Mouse (Mus musculus) lung, adult 18-20 months (tissue): ENCODE data around the gene Mipep.

Experiments used
- DNase-seq, 2 experiments: peaks; one replicate each; pipeline ENCODE4 v3.0.0; 2022; ENCODE audit warnings: mixed read lengths in 2 of 2

Gene Mipep

DNA sequence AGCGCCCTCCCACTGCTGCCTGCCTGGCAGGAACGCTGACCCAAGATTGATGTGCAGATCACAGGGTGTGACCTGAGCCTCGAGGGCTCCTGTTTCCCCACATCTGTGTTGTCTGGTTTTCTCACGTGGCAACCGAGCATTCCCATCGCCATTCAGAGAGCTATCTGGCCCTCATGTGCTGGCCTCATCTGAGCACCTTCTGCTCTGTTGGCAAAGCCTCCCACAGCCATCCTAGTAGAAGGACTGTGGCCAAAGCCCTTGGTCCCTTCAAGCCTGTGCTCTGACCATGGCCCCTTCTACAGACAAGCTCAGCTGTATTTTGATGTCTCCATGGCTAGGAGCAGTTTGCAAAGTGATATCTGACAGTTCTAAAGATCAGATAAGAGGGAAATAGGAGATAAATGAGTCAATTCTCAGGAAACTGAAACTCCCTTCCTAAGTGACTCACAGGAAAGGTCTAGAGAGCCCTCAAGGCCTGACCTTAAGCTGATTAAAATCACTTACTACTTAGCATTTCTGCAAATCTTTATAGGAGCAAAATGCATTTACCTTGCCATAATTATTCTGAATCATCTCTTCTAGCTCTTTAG lies 101.1 kb downstream of the Mipep start:
- no peak for DNase-seq

DNA sequence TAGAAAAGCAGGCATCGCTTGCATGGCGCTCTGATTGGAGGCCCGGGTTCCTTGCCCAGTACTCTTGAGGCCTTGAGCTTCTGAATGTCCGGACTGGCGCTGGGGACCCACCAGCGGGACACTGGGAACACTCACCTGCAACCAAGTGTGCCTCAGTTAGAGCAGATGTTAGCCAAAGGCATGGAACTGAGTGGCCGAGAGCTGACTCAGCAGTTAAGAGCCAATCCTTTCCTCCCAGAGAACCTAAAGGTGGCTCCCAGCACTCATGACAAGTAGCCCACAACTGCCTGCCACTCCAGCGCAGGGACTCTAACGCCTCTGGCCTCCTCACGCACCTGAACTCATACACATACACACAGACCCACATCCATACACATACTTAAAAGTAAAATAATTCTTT lies 109.5 kb downstream of the Mipep start:
- no peak for DNase-seq

DNA sequence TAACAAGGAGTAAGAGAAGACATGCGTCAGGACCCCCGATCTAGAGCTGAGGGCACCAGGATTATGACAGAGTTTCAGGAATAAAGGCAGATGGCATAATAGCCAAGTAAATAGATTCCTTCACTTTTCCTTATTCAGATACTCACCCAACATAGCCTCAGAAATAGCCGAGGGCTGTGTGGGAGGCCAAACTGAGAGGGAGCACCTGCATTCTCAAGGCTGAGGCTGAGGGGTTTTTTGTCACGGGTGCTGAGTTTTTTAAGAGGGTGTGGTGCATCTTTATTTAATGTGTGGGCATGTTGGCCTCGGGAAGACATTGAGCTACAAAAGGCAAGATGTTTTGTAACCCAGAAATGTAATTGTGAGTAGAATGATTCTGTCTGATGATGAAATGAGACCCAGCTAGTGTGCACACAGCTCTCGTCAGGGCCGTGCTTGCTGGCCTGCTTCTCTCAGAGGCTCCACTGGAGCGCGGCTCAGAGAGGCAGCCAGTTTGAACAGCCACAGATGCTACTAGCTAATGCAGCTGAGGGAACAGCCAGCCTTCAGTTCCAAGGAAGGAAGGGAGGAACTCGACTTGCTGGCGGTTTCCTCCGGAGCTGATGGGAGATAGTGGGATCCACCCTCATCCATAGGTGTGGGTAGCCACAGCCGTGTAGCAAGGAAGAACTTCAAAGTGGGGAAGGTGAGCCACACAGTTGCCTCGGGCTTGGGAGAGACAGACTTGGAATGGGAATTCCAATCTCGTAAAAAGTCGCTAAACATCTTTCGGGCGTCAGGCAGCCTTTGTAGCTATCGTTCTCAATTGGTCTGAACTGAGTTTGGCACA lies 111.0 kb downstream of the Mipep start:
- DNase-seq, result peak in 1 of 2 experiments; percentile 36

DNA sequence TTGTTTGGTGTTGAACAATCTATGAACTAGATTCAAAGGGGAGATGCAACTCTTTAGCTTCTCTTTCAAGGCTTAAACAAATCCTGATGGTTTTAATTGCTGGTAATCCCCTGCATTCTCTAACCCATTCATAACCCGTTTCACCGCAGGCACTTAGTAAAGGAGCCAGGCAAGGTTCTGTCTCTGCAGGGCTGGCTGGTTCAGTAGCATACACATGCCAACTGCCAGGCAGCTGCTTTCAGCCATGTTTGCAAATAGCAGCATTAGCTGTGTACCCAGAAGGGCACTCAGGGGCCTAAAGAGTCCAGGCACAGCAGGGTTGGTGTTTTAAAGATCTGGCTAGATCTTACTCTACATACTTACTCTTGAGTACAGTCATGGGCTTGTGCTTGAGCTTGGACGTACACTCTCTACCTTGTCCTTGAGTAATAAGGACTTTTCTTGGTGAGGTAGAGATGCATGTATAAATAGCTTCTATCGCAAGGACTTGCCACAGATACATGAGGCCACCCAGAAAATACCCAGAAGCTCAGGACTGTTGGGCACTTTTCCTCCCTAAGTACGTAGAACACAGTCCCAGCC lies 113.8 kb downstream of the Mipep start:
- DNase-seq, result no peak

DNA sequence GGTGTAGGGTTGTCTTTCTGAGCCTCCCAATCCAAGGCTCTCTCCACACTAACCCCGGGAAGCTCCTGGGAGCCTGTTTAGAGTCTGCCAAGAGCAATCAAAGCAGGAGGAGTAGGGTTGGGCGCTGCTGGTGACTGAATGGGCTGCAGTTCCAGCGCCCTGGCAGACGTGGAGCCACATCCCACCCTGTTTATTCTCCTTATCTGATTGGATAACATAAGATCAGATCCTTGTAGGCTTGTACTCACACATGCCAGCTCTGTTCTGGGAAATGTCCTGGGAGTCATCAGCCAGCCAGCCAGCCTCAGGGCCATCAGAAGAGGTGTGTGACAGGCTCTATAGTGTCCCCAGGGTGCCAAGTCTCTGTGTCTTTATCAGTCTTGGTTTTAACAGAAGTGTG lies 120.1 kb downstream of the Mipep start:
- DNase-seq, result no peak

DNA sequence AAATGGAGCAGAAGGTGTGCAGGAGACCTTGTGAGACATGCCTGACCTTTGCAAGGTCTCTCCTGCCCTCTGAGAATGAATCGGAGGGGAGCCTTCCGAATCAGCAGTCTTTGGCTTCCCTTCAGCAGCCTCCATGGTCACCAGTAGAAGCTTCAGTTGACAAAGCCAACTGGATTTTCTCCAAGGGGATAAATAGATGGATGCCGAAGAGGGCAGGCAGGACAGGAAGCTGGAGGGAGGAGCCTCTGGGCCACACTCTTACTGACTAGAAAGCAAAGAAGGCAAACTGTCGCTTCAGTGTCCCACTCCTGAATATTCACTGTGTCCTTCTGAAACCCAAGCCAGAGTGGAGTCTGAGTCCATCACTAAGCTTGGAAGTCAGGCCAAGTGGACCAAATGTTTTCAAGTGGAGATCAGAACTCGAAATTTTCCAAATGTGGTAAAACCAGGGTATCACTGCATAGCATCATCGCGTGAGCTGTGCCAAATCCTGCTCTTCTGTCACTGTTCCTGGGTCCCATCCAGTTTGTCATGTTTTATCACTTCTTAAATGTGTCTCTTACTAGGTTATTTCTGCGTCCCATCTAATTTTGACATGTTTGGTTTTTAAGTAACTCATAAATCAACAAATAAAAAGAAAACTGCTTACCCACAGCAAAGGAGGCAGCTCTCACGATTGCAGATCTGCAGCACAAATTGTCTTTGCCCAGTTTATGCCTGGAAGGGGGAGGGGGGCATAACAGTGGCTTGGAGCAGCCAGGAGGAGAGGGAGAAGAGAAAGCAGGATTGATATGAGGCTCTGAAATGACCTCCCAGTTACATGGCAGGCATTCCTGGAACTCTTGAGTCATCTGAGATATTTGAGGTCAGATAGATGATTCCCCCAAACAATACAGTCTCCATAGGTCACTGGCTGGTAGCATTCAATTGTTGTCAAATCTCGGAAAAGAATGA lies 122.3 kb downstream of the Mipep start:
- no peak for DNase-seq

DNA sequence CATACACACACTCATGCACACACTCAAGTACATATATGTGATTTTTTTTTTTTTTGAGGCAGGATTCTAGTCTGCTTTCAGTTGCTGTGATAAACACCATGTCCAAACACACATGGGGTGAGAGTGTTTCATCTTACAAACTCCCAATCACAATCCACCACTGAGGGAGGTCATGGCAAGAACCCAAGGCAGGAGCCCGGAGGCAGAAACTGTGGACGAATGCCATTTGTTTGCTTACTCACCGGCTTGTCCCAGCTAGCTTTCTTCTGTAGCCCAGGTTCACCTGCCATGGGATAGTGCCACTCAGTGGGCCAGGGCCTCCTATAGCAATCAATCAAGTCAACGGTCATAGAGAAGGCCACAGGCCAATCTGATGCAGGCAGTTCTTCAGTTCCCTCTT lies 125.0 kb downstream of the Mipep start:
- no peak for DNase-seq

DNA sequence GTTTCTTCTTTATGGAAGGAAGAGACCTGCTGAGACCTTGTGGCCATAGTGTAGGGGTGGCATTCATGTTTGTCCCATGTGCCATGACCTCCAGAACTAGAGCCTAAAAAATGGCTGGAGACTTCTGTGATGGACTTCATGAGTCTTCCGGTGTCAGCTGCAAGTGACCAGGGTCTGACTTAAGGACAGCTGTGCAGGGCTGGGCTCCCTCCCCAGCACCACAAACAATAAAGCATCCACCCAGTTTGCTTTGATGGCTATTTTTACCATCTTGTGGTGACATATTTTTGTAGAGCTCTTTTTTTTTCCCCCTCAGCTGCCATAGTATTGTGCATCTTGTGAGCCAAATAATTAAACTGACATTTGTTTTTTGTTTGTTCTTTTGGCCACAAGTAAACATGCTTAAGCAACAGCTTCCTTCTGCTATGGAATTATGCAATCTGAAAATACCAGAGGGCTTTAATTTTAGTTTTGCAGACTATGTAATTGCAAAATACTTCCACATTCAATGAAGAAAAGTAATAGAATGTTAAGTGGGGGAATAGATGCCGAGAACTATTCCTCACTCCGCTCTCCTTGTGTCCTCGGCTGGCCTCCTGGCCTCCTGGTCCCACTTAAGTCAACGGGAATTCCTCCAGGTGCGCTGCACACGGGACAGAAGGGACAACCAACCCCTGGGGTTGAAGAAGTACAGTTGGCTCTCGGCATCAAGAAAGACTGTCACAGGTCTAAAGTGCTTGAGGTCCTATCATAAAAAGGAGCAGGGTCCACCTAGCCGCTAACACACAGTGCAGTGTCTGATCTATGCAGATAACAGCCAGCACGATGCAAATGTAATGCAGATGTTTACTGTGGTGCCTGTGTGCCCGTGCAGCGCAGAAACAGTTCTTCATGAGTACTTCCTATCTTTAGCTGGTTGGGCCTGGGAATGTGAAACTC lies 126.4 kb downstream of the Mipep start:
- DNase-seq, result no peak

DNA sequence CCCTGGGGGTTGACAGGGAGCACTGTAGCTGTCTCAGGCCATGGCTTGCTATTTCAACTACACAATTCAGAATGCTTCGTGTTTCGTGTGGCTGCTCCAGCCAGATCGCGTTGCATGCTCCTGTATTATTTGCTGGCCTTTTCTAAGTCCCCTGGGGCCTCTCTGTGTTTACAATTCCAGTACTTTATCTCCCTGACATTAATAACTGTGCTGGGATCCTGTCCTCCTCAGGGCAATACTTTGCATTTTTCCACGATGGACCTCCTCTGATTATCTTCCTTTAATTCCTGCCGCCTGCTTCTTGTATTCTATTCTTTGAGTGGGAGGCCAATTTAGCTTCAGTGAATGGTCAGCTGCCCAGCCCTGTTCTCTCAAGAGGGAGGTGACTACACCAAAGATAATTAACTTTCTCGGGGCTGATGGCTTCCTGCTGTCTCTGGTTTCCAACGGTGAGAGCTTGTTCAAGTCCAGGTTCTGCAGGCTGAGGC lies 128.7 kb downstream of the Mipep start:
- DNase-seq, result no peak

DNA sequence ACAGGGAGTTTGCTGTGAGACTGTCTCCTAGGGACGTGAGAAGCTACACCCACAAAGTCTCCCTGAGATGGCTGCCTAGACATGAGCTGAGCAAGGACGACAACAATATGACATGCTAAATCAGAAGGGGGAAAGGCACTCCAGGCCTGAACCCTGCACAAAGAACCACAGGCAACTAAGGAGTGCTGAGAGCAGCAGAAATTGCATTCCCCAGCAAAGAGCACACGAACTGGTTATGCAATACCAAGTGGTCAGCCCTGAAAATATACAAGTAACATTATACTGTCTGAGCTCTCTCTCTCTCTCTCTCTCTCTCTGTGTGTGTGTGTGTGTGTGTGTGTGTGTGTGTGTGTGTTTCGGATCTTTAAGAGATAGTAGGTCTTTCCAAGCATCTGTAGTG lies 132.3 kb downstream of the Mipep start:
- DNase-seq, result no peak

DNA sequence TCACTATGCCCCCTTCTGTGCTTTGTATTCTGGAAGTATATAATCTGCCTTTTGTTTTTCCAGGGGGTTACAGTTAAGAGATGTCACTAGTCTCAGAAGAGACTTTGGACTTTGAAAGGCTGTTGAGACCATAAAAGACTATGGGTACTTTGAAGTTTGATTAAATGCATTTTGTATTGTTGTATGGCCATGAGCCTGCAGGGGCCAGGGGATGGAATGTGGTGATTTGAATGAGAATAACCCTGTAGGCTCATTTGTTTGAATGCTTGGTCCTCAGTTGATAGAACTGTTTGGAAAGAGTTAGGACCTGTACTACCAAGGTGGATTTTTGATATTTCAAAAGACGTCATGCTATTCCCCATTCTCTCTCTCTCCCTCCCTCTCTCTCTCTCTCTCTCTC lies 141.6 kb downstream of the Mipep start:
- DNase-seq, result no peak

DNA sequence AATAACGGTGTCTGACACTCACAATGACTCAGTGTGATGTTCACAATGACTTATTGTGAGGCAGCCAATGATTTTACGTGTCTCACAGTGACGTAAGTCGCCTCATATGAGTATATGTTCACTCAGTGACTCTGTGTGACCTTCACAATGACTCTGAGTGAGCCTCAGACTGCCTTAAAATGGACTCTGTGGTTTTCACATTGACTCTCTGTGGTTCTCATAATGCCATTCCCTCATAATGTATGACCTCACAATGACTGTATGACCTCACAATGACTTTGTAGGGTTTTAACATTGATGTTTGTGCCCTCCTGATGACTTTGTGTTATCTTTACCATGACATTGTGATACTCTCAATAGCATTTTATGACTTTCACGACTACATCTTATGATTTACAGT lies 151.3 kb downstream of the Mipep start:
- no peak for DNase-seq

DNA sequence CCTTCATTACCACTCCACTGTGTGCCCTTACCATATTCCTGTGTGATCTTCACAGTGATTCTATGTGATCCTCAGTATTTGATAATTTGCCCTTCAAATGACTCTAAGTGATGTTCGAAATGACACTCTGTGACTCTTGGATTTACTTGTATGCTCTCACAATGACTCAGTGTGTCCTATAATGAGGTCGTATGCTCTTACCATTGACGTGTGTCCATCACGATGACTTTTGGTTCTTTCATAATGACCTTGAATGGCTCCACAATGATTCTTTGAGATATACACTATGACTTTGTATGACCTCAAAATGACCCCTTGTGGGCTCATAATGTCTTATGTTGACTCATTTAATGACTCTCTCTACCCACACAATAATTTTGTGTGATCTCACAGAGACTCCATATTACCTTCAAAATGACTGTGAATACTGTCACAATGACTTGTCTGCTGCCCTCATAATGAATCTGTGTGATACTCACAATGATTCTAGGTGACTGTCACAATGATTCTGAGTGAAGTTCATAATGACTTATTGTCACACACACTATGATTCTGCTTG lies 153.2 kb downstream of the Mipep start:
- no peak for DNase-seq
